Mouse (Mus musculus): ENCODE data around the gene Cdhr3. TPM values are rescaled to one million over a fixed set of nuclear protein-coding genes. Genes with fewer than 3 reads are reported as not detected.

The Cdhr3 gene
- total and polyA plus RNA-seq, 3 experiments: 0.09 to 1.3 TPM; not detected in 1

GRCm38 (mm10) chr12:33014050-33014796 lies 78.5 kb downstream of the Cdhr3 start:
- Histone ChIP-seq H3K9me3 (replicated peaks; ENCODE audit: low read length) (no peaks in the 10 kb centered on the region), H3K36me3 (replicated peaks in 1 of 2; ENCODE audit: control insufficient read depth in 1 of 2, insufficient read depth in 1 of 2, low read length in 1 of 2) (no peaks in the 10 kb centered on the region), H3K27ac (ENCODE audit: insufficient read depth, low read depth) (no peak overlapping the region), H3K9ac (ENCODE audit: insufficient read depth, low read depth) (no peak overlapping the region), H3K79me2 (replicated peaks; ENCODE audit: control insufficient read depth, extremely low read depth, insufficient read depth, poor library complexity, severe bottlenecking) (no peaks in the 10 kb centered on the region), H3K4me1 (ENCODE audit: control insufficient read depth in 1 of 2, insufficient read depth in 2 of 2) (peaks cover 0 to 26% of the 10 kb centered on the region in 2 experiments; a peak in 2 of 4 replicates), H3K27me3 (replicated peaks) (no peaks in the 10 kb centered on the region), H3K4me2 (ENCODE audit: insufficient read depth, low read depth, poor library complexity, severe bottlenecking) (no peak overlapping the region), H3K4me3 (replicated peaks in 1 of 3; ENCODE audit: low read depth in 2 of 3, low read length in 2 of 3, poor library complexity in 1 of 3) (no peak overlapping the region)
- no peak for DNase-seq (ENCODE audit: extremely low read depth)
- dilution Hi-C loops (cut with MboI; ENCODE audit: extremely low pct_ligation_motif_present, extremely low pct_unique_long_range_greater_than_20kb, low sequenced_read_pairs): no loop called here
- no peak for TF ChIP-seq KAT2A (IDR thresholded peaks at IDR 0.05; ENCODE audit: insufficient replicate concordance, low read length)
- TF ChIP-seq MXI1 (IDR thresholded peaks at IDR 0.05; ENCODE audit: low read depth, low read length): no peak
- no peak for TF ChIP-seq MAFK (IDR thresholded peaks at IDR 0.05; ENCODE audit: insufficient replicate concordance, low read length)
- no peak for TF ChIP-seq E2F4 (IDR thresholded peaks at IDR 0.05; ENCODE audit: insufficient replicate concordance, low read depth, low read length)
- TF ChIP-seq ZNF384 (IDR thresholded peaks at IDR 0.05; ENCODE audit: low read depth, low read length): no peak
- no peak for TF ChIP-seq TCF12 (IDR thresholded peaks at IDR 0.05; ENCODE audit: low read depth, low read length)
- no peak for TF ChIP-seq GABPA (IDR thresholded peaks at IDR 0.05; ENCODE audit: insufficient replicate concordance, low read depth, low read length)
- TF ChIP-seq MEF2A (IDR thresholded peaks at IDR 0.05; ENCODE audit: borderline replicate concordance, low read depth, low read length): no peak
- no peak for TF ChIP-seq ETS1 (conservative IDR thresholded peaks at IDR 0.05; ENCODE audit: low read depth, low read length)
- no peak for TF ChIP-seq SIN3A (IDR thresholded peaks at IDR 0.05; ENCODE audit: low read length)
- TF ChIP-seq BHLHE40 (IDR thresholded peaks at IDR 0.05; ENCODE audit: low read depth, low read length): no peak
- in situ Hi-C loops (cut with MboI; ENCODE audit: low pct_ligation_motif_present, low pct_unique_long_range_greater_than_20kb, low sequenced_read_pairs): loop anchor here (5.0 kb wide), 2 partner anchors 62 to 97 kb away; partner anchors contain the start of gene Sypl

DNA sequence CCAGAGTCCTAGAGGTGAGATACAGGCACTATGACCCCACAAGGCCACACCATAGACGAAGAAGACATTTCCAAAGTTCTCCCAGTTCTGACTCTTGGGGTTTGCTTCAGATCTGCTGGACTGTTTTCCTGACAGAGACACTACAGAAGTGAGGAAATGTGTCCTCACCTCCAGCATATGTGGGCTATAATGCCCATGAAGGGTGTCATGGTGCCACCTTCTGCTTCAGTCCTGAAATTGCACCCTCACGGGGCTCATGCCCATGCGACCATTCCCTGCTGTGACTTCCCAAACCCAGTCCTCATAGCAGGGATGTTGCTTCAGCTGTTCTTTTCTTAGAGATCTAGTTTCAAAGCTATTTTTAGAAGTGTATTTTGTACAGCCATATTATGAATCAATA lies 82.6 kb downstream of the Cdhr3 start:
- DNase-seq (ENCODE audit: extremely low read depth): peak; percentile 53
- no peaks in the 10 kb centered on the region for H3K27me3 ChIP-seq (replicated peaks)
- peaks cover 0 to 11% of the 10 kb centered on the region in 2 experiments; a peak in 2 of 4 replicates for H3K4me1 ChIP-seq (ENCODE audit: control insufficient read depth in 1 of 2, insufficient read depth in 2 of 2)
- no peak overlapping the region for H3K27ac ChIP-seq (ENCODE audit: insufficient read depth, low read depth)
- dilution Hi-C loops (cut with MboI; ENCODE audit: extremely low pct_ligation_motif_present, extremely low pct_unique_long_range_greater_than_20kb, low sequenced_read_pairs): no loop called here
- no peaks in the 10 kb centered on the region for H3K36me3 ChIP-seq (replicated peaks in 1 of 2; ENCODE audit: control insufficient read depth in 1 of 2, insufficient read depth in 1 of 2, low read length in 1 of 2)
- H3K4me2 ChIP-seq (ENCODE audit: insufficient read depth, low read depth, poor library complexity, severe bottlenecking): no peak overlapping the region
- H3K9ac ChIP-seq (ENCODE audit: insufficient read depth, low read depth): no peak overlapping the region
- H3K9me3 ChIP-seq (replicated peaks; ENCODE audit: low read length): no peaks in the 10 kb centered on the region
- in situ Hi-C loops (cut with MboI; ENCODE audit: low pct_ligation_motif_present, low pct_unique_long_range_greater_than_20kb, low sequenced_read_pairs): loop anchor here (5.0 kb wide), 2 partner anchors 58 to 93 kb away; partner anchors contain the start of gene Sypl
- H3K79me2 ChIP-seq (replicated peaks; ENCODE audit: control insufficient read depth, extremely low read depth, insufficient read depth, poor library complexity, severe bottlenecking): no peaks in the 10 kb centered on the region
- no peak overlapping the region for H3K4me3 ChIP-seq (replicated peaks in 1 of 3; ENCODE audit: low read depth in 2 of 3, low read length in 2 of 3, poor library complexity in 1 of 3)
- TF ChIP-seq ZNF384 (IDR thresholded peaks at IDR 0.05; ENCODE audit: low read depth, low read length) (no peak), NELFE (IDR thresholded peaks at IDR 0.05; ENCODE audit: low read depth, low read length) (no peak), CHD2 (IDR thresholded peaks at IDR 0.05; ENCODE audit: low read length) (no peak), HCFC1 (IDR thresholded peaks at IDR 0.05; ENCODE audit: low read depth, low read length) (no peak), KAT2A (IDR thresholded peaks at IDR 0.05; ENCODE audit: insufficient replicate concordance, low read length) (no peak), ETS1 (conservative IDR thresholded peaks at IDR 0.05; ENCODE audit: low read depth, low read length) (no peak), MEF2A (IDR thresholded peaks at IDR 0.05; ENCODE audit: borderline replicate concordance, low read depth, low read length) (no peak), POLR2A (IDR thresholded peaks at IDR 0.05; ENCODE audit: low read depth, low read length) (no peak), MYC (IDR thresholded peaks at IDR 0.05; ENCODE audit: low read depth, low read length) (peak; percentile 38; the same call in 1 of the 2 replicates), EP300 (IDR thresholded peaks at IDR 0.05; ENCODE audit: low read length) (no peak), MAZ (IDR thresholded peaks at IDR 0.05; ENCODE audit: low read depth, low read length) (no peak), MXI1 (IDR thresholded peaks at IDR 0.05; ENCODE audit: low read depth, low read length) (peak; percentile 67), ZMIZ1 (IDR thresholded peaks at IDR 0.05; ENCODE audit: low read depth, low read length) (no peak), IRF4 (IDR thresholded peaks at IDR 0.05; ENCODE audit: low read depth, low read length) (0 out of 2 replicates have a peak, but pooled peaks have one; percentile 14), MAFK (IDR thresholded peaks at IDR 0.05; ENCODE audit: insufficient replicate concordance, low read length) (no peak), CHD1 (IDR thresholded peaks at IDR 0.05; ENCODE audit: low read depth, low read length) (no peak), CTCF (conservative IDR thresholded peaks at IDR 0.05 in 1 of 2, IDR thresholded peaks at IDR 0.05 in 1 of 2; ENCODE audit: low read depth in 2 of 2, low read length in 2 of 2) (peak; percentile 75 to 94), NRF1 (IDR thresholded peaks at IDR 0.05; ENCODE audit: low read depth, low read length) (no peak), GABPA (IDR thresholded peaks at IDR 0.05; ENCODE audit: insufficient replicate concordance, low read depth, low read length) (no peak), BHLHE40 (IDR thresholded peaks at IDR 0.05; ENCODE audit: low read depth, low read length) (no peak), JUND (conservative IDR thresholded peaks at IDR 0.05; ENCODE audit: low read depth, low read length) (no peak), RCOR1 (conservative IDR thresholded peaks at IDR 0.05; ENCODE audit: low read depth, low read length) (no peak), USF1 (IDR thresholded peaks at IDR 0.05; ENCODE audit: low read depth, low read length) (no peak), MAX (IDR thresholded peaks at IDR 0.05; ENCODE audit: low read length) (no peak), TBP (conservative IDR thresholded peaks at IDR 0.05; ENCODE audit: low read depth, low read length) (no peak), ELF1 (IDR thresholded peaks at IDR 0.05; ENCODE audit: low read depth, low read length) (no peak), TCF12 (IDR thresholded peaks at IDR 0.05; ENCODE audit: low read depth, low read length) (no peak), ZKSCAN1 (IDR thresholded peaks at IDR 0.05; ENCODE audit: borderline replicate concordance, low read depth, low read length) (no peak)

All from CH12.LX (cell line).